Mouse (Mus musculus) lung, postnatal 25 days (tissue): ENCODE data around the gene Vamp1.

Source experiments
- DNase-seq: peaks from one replicate; pipeline ENCODE4 v3.0.0; 2022; ENCODE audit warnings: low spot score

Gene Vamp1

DNA sequence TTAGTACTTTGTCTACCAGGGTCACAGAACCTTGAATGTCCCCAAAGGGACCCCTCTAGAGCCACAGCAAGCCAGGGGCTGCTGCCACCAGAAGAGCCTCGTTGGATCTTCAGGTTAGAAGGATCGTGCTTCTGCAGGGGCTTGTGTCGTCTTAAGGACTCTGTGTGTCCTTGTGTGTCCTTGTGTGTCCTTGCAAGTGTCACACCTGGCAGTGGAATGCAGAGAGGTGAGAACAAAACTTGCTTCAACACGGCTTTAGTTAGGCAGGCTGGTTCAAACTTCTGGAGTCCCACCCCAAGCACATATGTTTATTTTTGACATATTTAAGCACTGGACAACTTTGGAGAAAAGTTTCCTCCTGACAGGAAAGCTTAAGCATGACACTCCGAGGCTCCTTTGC is 73.4 kb downstream of the Vamp1 start:
- no peak for DNase-seq

DNA sequence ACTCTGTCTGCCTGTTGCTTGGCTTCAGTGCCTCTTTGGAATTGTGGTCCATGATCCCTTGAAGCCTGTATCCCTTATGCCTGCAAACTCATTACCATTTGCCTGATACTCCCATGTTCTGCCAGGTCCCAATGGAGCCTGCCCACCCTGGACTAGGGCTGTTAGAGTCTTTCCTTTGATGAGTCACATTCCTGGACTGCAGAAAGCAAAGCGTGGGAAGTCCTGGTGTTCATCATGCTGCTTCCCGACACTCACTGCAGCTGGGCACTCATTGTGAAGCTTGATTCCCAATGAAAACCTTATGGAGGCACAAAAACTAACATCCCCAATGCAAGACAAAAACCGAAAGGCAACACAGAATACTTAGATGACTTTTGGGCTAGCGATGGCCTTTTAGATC is 76.0 kb downstream of the Vamp1 start:
- no peak for DNase-seq

DNA sequence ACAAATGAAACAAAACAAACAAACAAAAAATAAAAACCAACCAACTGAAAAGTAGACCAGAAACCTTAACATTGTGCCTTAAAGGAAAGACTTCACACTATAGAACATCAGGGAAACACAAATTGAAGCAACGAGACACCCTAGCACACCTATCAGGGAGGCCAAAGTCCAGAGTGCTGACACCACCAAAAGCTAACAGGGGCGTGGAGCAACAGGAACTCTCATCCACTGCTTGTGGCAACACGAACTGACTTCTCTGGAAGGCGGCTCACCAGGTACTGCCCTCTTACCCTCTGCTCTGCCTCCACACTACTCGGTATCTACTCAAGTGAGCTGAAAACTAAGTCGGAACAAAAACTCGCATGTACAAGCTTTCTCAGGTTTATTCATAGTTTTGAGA is 76.9 kb downstream of the Vamp1 start:
- no peak for DNase-seq

DNA sequence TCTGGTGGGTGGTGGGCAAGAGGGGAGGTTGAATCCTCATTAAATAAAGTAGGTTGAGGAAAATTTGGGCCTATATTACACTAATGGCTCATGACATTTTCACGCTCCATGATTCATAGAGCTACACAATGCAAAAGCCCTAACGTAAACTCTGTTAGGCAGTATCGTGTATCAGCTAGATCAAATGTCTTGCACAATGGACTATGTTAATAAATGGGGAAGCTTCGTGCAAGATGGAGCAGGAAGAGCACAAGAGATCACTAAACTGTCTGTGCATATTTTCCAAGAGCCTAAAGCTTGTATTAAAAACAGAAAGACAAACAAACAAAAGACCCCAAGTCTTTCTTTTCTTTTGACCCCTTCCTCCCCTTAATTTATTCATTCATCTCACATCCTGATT is 78.7 kb downstream of the Vamp1 start:
- DNase-seq: no peak
